ENCODE assay signal across 9 mouse cellular contexts in genomic region chr6:91165210-91165609, GRCm38 (mm10). TPM values are rescaled to one million over a fixed set of nuclear protein-coding genes. Genes with fewer than 3 reads are reported as not detected.
A peak's percentile ranks its signal among the peaks of the same experiment; 100 is the strongest.
DNase-seq lines count a peak whose midpoint lies in the region; TF ChIP-seq lines count a peak whose summit lies in the region.
"Had no signal": no experiment of that assay in that cellular context is flagged by ENCODE, and none has a peak within 500 bp of the region (broad histone marks: within the 10 kb centered on the region; RNA-seq: fewer than 3 reads in every experiment).

No protein-coding gene starts in this region.

- no peak overlapping the region for H3K4me3 ChIP-seq in liver, adult 2 months (ENCODE audit: insufficient read depth, low read depth, low read length)
- no peak overlapping the region for H3K4me3 ChIP-seq in myocyte
- H3K4me3 ChIP-seq: embryonic facial prominence, embryonic 12.5 days had no signal

- H3K79me2 ChIP-seq in liver, adult 2 months (ENCODE audit: control insufficient read depth, insufficient read depth, low read length), result no peaks in the 10 kb centered on the region; the same call in 1 of the 2 replicates
- H3K79me2 ChIP-seq in myocyte (ENCODE audit: control insufficient read depth, insufficient read depth), result no peaks in the 10 kb centered on the region

- TF ChIP-seq POLR2A in liver, adult 2 months (IDR thresholded peaks at IDR 0.05; ENCODE audit: extremely low read depth, insufficient read depth, low read length), result no peak
- no peak for TF ChIP-seq POLR2A in myocyte (IDR thresholded peaks at IDR 0.05; ENCODE audit: insufficient read length, low read depth)

- peaks cover 1% of the 10 kb centered on the region; the same call in 1 of the 2 replicates for H3K36me3 ChIP-seq in liver, adult 2 months (ENCODE audit: control insufficient read depth, insufficient read depth, low read length)
- H3K36me3 ChIP-seq in myocyte (ENCODE audit: control insufficient read depth, insufficient read depth), result no peaks in the 10 kb centered on the region

- peak; percentile 49 for DNase-seq in ovary, postnatal 10 days (ENCODE audit: low spot score)
- no peak for DNase-seq in ovary, adult 18-20 months (ENCODE audit: low spot score)
- DNase-seq in cerebellum, adult 9-10 months, result peak; percentile 88
- peak; percentile 63 to 69 for DNase-seq in frontal cortex, postnatal 14 days (ENCODE audit: low spot score in 2 of 2)
- peak; percentile 40 to 76 for DNase-seq in kidney, adult 8-10 months
- peak; percentile 48 for DNase-seq in liver, adult 2 months (ENCODE audit: extremely low read depth, low read depth, low spot score)
- DNase-seq in spleen, postnatal 4 days (ENCODE audit: low spot score in 2 of 2), result peak; percentile 83 to 92

- no peak overlapping the region for H3ac ChIP-seq in myocyte (ENCODE audit: control insufficient read depth, insufficient read length)

- 38% methylated on average over 3 of the region's 3 CpGs for WGBS in liver, adult 2 months

- peak; percentile 86 for TF ChIP-seq CTCF in liver, adult 2 months (IDR thresholded peaks at IDR 0.05; ENCODE audit: low read depth, low read length)

- H3K27ac ChIP-seq in liver, adult 2 months (replicated peaks; ENCODE audit: insufficient read depth, low read depth, low read length), result no peak overlapping the region
- H3K27ac ChIP-seq: embryonic facial prominence, embryonic 12.5 days had no signal

- H3K4me2 ChIP-seq in myocyte (ENCODE audit: low read depth), result no peak overlapping the region
- H3K4me2 ChIP-seq: embryonic facial prominence, embryonic 12.5 days had no signal

- H3K27me3 ChIP-seq in liver, adult 2 months (ENCODE audit: control insufficient read depth, insufficient read depth, low read length), result no peaks in the 10 kb centered on the region
- H3K27me3 ChIP-seq in myocyte (ENCODE audit: control insufficient read depth, insufficient read depth, insufficient read length), result no peaks in the 10 kb centered on the region
- H3K27me3 ChIP-seq: embryonic facial prominence, embryonic 12.5 days had no signal

- H3K9ac ChIP-seq in liver, adult 2 months (ENCODE audit: low read depth, low read length), result no peak overlapping the region
- H3K9ac ChIP-seq: embryonic facial prominence, embryonic 12.5 days had no signal

- H3K4me1 ChIP-seq in liver, adult 2 months (ENCODE audit: control insufficient read depth, insufficient read depth, low read length), result peaks cover 15% of the 10 kb centered on the region

TF ChIP-seq in myocyte, 11 proteins besides CTCF, POLR2A, EP300 and RAD21:
- no peak for TF ChIP-seq USF1 (IDR thresholded peaks at IDR 0.05; ENCODE audit: low read depth)
- no peak for TF ChIP-seq REST (IDR thresholded peaks at IDR 0.05; ENCODE audit: insufficient read depth, insufficient read length)
- peak in 1 of 3 experiments; percentile 56 for TF ChIP-seq MYOG (IDR thresholded peaks at IDR 0.05; ENCODE audit: control insufficient read depth in 1 of 3, insufficient read depth in 1 of 3, insufficient read length in 2 of 3, low read depth in 2 of 3)
- TF ChIP-seq E2F4 (IDR thresholded peaks at IDR 0.05; ENCODE audit: insufficient read depth), result no peak
- peak; percentile 49 for TF ChIP-seq POLR2AphosphoS2 (IDR thresholded peaks at IDR 0.05; ENCODE audit: insufficient read length, low read depth)
TF ChIP-seq in myocyte: peak in this region for 2.

RNA-seq across cellular contexts. Expression of gene Hdac11, which starts 8.7 kb away (rescaled TPM):
- total RNA-seq in liver, adult 2 months (2014; rRNA removed), result 37.2 and 42.9 TPM in 2 replicates
- polyA plus RNA-seq in liver, adult 2 months (2012; rRNA removed), result 58.4 and 60.5 TPM in 2 replicates
- 39.3 TPM for polyA plus RNA-seq in myocyte (2012; fragmentation: generic; extraction: Trizol)

RNA-seq across cellular contexts. Expression of gene Fbln2, which starts 47.0 kb away (rescaled TPM):
- total RNA-seq in liver, adult 2 months (2014; rRNA removed), result 1.4 and 2.3 TPM in 2 replicates
- 3.4 and 3.5 TPM in 2 replicates for polyA plus RNA-seq in liver, adult 2 months (2012; rRNA removed)
- 167 TPM for polyA plus RNA-seq in myocyte (2012; fragmentation: generic; extraction: Trizol)

RNA-seq across cellular contexts. Expression of gene Nup210, which starts 48.6 kb away (rescaled TPM):
- 12.2 and 14.9 TPM in 2 replicates for total RNA-seq in liver, adult 2 months (2014; rRNA removed)
- polyA plus RNA-seq in liver, adult 2 months (2012; rRNA removed), result 13.8 and 18.3 TPM in 2 replicates
- 0.31 TPM for polyA plus RNA-seq in myocyte (2012; fragmentation: generic; extraction: Trizol)

Comparison
In these comparisons a context has a peak if more than half of its experiments do, and no peak if none do; other contexts are left out.
1. RNA of gene Fbln2, which starts 47.0 kb away (polyA plus RNA-seq): 167 TPM in myocyte (single experiment); 3.4 to 3.5 TPM in liver, adult 2 months; every median in the first group is over 10 times any median in the second.
2. RNA of gene Nup210, which starts 48.6 kb away (polyA plus RNA-seq): 13.8 to 18.3 TPM in liver, adult 2 months; 0.31 TPM in myocyte (single experiment); every median in the first group is over 10 times any median in the second.